Mouse (Mus musculus) G1E (cell line): ENCODE data around the gene Noct.

Experiments used
- CTCF ChIP-seq: IDR thresholded peaks from 2 replicates; pipeline ENCODE4 v1.5.1; 2012; ENCODE audit warnings: low read depth, low read length, inconsistent platforms, mixed read lengths
- GATA1 ChIP-seq: IDR thresholded peaks from 2 replicates; pipeline ENCODE4 v1.6.1; 2012; ENCODE audit warnings: borderline replicate concordance, low read length, inconsistent platforms, mixed read lengths

- no peak for TF ChIP-seq CTCF
- TF ChIP-seq GATA1: no peak
These were observed 1.3 kb upstream of the Noct start for GRCm38 (mm10) chr3:51222834-51223460.
